ENCODE assay signal across 17 mouse cellular contexts in genomic region chr12:35067621-35068020, GRCm38 (mm10).
"Had no signal": no experiment of that assay in that cellular context is flagged by ENCODE, and none has a peak within 500 bp of the region (broad histone marks: within the 10 kb centered on the region; RNA-seq: fewer than 3 reads in every experiment).

No protein-coding gene starts in this region.

- H3K4me1 ChIP-seq: limb, embryonic 12.5 days; limb, embryonic 15.5 days; lung, embryonic 15.5 days; midbrain, embryonic 13.5 days had no signal

- ATAC-seq: liver, postnatal 0 days; midbrain, embryonic 13.5 days; midbrain, embryonic 16.5 days had no signal

- H3K36me3 ChIP-seq: limb, embryonic 12.5 days; limb, embryonic 15.5 days; lung, embryonic 15.5 days; midbrain, embryonic 13.5 days had no signal

- H3K9me3 ChIP-seq: limb, embryonic 12.5 days; limb, embryonic 15.5 days; lung, embryonic 15.5 days; midbrain, embryonic 13.5 days had no signal

- H3K4me3 ChIP-seq: limb, embryonic 12.5 days; limb, embryonic 15.5 days; lung, embryonic 15.5 days; midbrain, embryonic 13.5 days had no signal

- H3K27me3 ChIP-seq: limb, embryonic 12.5 days; limb, embryonic 15.5 days; lung, embryonic 15.5 days; midbrain, embryonic 13.5 days had no signal

- H3K27ac ChIP-seq: kidney, postnatal 0 days; limb, embryonic 12.5 days; limb, embryonic 15.5 days; liver, embryonic 14.5 days; lung, embryonic 15.5 days; midbrain, embryonic 13.5 days had no signal

- DNase-seq: kidney, adult 18-20 months; kidney, postnatal 36 days; layer of hippocampus, postnatal 36 days; left cerebral cortex, postnatal 4 days; liver, postnatal 0 days; lung, postnatal 10 days; lung, postnatal 36 days; thymus, adult 18-20 months; thymus, postnatal 14 days; thymus, postnatal 4 days had no signal
